Mouse (Mus musculus): ENCODE results near the gene Arhgef10l.

The Arhgef10l gene

DNA sequence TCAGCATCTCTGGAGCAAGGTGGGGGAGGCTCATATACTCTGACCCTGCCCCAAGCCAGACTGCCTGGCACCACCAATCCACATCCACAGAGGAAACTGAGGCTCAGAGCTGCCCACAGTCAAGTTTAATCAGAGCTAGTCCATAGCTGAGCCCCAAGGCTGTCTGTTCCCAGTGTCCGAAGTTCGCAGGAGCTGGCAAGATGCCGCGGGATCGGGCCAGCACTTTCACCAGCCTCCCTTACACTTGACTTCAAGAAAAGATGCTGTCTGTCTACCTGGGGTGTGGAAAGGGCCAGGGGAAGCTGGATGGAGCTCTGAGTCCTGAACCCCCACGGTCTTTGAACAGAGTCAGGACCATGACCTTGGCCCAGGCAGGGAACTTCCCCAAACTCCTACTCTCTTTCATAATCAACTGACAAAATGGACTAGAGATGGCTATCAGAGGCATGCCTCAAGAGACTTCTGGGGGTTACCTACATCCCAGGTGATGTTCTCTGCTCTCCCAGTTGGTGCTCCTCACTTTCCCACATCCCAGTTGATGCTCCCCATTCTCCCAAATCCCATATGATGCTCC is 34.4 kb downstream of the Arhgef10l start:
- no peak for DNase-seq (ENCODE audit: low read depth, low spot score)

DNA sequence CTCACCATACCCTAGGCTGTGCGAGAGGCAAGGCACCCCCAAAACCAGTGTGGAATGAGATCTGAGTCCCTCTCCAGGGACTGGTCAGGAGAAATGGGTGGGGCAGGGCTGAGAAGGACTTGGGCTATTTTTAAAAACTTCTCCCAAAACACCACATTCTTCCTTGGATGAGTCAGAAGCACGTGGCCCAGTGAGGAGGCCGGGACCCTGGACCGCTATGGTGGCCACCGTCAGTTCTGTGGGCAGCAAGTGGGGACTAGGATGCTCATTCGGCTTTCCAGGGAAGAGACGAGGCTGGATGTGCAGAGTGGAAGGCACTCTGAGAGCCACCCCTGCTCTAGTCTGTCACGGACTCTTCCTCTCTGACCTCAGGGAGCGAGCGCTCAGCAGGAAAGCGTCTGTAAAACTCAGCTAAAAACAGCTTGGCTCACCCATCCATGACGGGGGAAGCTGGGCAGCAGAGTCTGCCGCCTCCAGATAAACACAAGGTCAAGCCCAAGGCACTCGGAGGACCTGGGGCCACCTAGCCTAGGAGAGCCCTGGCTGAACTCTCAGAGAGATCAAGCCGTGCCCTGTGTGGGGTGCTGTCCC is 35.1 kb downstream of the Arhgef10l start:
- no peak for DNase-seq (ENCODE audit: low read depth, low spot score)

DNA sequence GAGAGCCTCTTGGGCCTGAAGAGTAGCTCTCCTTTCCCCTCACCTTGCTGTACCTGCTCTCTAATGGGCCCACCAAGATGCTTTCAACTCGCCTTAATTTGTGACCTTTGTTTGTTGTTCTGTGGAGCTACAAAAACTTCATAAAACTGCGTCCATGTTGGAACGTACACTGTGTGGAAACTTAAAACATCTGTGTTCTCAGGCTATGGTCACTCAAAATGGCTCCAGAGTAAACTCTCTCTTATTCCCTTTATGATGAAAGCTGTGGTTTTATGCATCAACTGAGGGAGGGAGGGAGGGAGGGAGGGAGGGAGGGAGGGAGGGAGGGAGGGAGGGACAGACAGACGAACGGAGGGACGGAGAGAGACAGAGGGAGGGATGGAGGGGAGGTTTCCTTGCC is 35.7 kb downstream of the Arhgef10l start:
- DNase-seq (ENCODE audit: low read depth, low spot score): no peak

DNA sequence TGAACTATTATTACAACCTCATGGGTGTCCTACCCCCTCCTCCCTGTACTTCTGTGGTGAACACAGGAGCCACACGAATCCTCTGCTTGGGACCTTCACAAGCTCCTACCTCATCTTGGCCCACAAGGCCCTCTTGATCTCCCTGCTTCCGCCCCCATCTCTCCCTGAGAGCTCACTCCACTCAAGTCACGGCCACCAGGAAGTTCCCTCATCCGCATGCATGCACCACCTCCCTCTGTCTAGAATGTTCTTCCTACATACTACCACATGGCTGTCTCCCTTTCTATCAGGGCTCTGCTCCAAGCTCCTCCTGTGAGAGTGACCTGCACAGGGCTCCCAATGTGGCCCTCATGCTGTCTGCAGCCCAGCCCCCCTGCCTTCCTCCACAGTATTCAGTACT is 36.8 kb downstream of the Arhgef10l start:
- DNase-seq (ENCODE audit: low read depth, low spot score): no peak

DNA sequence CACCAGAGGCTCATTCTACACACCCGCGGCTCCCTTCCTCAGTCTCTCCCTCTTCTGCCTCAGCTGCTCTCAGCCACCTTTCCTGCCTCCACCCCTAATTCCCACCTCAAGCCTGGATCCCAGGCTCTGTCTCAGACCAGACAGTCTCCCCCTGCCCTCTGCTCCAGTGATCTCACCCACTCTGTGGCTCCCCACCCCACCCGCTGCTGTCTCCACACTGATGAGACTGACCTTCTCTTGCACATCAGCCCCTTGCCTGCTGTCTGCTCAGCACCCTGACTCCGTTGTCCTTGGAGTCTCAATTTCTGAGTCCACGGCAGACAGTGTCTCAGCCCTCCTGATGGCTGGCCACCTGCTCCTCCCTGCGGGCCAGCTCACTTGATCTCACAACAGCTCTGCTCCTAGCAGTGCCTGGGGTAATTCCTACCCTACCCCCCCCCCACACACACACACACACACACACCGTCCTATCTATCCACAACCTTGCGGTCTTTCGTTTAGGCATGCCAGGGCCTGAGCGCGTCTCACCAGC is 37.3 kb downstream of the Arhgef10l start:
- no peak for DNase-seq (ENCODE audit: low read depth, low spot score)

DNA sequence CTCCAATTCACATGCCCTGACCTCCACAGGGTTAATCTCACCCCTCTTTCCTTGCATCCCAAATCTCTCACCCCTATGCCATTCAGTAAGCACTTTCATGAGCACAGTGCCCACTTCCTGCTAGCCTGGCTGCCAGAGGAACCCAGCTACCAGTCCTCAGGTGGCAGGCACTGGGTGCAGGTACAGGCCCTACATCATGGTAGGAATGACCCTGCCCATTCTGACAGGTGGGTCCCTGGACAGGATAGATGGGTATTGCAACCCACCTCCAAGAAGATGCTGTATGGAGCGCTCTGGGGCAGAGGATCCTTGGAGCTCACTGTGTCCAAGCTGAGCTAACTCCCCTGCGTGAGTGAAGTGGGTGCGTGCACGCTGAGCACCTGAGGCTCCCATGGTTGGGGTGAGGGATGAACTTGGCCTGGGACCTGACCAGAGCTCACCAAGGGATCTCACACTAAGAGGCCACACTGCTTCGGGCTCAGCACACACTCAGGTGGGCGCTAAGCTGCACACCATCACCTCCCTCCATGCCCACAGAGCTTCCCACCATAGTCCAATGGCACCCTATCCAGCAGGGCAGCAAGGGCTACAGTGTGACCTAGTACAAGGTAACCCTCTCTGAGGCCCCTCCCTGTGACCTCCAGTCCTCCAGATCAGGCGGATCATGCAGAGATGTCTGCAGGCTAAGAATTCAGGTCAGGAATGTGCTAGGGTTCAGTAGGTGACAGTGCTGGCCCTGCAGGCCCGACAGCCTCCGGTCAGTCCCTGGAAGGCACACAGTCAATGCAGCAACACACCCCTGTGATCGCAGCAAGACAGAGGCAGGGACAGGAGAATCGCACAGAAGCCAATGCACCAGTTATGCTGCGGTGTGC is 39.9 kb downstream of the Arhgef10l start:
- no peak for DNase-seq (ENCODE audit: low read depth, low spot score)

DNA sequence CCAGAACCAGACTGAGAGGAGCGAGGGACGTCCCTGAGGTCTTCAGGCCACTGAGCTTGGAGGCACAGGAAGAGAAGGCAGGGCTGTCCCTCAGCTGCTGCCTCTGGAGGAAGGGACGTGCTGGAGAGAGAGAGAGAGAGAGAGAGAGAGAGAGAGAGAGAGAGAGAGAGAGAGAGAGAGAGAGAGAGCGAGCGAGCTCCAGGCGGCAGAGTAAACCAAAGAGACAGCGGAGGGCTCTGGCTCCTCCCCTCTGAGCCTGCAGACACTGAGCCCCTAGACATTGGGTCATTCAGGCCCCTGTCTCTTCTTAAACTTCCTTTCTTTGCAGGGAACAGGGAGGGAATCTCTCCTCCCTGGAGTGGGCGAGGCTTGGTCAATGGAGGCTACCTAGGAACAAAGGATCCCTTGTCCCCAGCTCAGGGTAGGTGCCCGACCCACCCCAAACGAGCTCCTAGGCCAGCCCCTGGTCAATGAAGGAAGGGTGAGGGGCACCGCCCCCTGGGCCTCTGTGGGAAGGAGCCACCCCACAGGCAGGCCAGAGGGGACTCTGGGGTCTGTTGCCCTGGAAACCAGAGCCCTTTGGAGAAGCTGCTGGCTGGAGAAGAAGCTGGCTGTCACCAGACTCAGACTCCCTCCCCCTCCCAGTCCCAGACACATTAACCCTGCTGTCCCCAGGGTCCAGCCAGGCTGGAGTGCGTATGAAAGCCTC is 41.2 kb downstream of the Arhgef10l start:
- DNase-seq (ENCODE audit: low read depth, low spot score): no peak

DNA sequence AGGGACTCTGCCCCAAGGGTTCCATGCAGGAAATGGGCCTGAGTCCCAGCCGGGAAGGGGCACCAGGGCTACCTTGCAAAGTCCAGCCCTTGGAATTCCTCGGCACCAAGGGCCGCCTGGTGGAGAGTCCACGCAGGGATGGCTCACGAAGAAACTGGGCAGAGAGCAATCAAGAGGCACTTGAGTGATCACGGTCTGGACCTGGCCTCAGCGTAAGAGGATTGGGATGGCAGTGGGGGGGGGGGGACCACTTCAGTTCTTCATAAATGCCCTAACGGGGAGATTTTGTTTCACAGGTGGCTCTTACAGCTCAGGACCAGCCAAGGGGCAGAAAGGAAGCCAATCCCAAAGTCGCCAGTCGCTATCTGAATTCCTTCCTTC is 41.7 kb downstream of the Arhgef10l start:
- no peak for DNase-seq (ENCODE audit: low read depth, low spot score)

DNA sequence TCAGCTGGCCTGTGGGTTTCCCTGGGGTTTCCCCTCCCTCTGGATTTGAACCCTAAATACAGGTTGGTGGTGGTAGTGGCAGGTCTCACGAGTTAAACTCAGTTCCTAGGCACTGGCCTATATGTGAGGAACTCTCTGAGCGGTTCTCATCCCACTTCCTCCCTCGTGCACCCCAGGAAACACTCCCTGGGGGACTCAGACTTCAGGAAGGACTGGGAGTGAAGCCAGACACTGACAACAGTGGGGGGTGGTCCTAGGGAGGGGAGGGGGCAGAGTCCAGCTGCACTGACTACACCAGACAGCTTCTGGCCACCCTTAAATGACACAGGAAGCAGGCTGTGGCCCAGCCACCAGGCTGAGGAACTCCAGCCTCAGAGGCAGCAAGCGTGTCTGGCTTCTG is 43.0 kb downstream of the Arhgef10l start:
- no peak for DNase-seq (ENCODE audit: low read depth, low spot score)

DNA sequence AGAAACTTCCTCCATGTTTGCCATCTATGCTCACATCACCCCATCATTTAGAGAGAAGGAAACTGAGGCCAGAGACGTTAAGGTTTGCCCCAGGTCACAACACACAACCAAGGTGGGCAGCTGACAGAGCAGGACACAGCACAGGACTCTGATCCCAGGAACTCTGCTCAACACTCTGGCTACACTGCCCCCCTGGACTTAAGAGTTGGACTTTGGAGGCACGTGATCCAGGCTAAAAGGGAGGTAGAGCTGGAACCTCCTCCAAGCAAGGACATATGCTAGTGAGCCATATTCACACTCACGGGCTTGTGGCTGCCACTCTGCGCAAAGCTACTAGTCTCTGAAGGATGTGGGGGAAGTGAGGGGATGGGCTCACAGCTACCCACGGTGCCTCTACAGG is 45.3 kb downstream of the Arhgef10l start:
- DNase-seq (ENCODE audit: low read depth, low spot score): no peak

DNA sequence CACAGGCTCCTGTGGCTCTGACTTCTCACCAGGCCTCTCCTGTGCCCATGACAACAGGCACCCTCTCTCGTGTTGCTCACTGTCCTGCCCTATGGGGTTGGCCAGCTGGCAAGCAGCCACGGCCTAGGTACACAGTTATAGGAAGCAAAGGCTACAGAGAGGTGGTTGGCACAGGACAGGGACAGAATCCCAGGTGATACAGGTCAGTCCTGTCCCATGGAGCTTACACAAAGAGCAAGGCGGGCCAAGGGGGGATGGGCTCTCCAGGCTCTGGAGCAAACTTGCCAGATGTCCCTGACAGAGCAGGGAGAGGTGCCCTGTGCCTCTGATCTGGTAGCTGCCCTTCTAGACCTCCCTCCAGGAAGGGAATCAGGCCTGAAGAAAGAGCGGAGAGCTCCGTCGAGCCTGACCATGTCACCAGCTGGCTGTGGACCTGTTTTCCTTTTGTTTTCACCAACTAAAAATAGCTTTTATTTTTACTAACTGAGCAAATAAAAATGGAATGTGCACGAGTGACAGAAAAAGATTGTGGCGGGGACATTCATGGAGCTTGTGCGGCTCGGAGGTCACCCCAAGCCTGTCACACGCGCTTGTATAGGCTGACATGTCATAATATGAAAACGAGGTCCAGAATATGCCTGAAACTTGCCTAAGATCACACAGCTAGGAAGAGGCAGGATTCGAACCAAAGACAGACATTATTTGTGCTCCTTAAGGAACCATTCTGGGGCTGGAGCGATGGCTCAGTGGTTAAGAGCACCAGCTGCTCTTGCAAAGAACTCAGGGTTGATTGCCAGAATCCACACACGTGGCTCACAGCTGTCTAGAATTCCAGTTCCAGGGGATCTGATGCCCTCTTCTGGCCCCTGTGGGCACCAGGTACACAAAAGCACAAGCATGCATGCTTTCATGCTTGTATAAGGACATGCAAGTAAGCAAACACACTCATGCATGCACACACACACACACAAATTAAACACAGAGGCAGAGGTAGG is 48.1 kb downstream of the Arhgef10l start:
- DNase-seq (ENCODE audit: low read depth, low spot score): no peak

DNA sequence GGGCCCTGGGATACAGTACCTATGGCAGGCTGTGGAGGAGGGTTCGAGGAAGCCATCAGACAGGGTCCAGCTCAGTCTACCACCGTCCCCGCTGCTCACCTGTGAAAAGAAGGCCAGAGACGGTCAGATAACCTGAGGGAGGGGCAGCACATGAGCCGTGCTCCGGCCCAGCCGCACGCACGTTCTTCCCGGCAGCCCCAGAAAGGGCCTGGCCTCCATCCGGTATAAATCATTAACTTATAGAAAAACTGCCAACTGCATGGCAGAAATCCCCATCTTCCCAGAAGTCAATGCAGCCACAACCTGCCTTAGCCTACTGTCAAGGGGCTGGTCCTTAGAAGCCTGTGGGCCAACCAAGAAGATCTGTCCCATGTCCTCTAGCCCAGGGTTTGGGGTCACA is 48.9 kb downstream of the Arhgef10l start:
- no peak for DNase-seq (ENCODE audit: low read depth, low spot score)

DNA sequence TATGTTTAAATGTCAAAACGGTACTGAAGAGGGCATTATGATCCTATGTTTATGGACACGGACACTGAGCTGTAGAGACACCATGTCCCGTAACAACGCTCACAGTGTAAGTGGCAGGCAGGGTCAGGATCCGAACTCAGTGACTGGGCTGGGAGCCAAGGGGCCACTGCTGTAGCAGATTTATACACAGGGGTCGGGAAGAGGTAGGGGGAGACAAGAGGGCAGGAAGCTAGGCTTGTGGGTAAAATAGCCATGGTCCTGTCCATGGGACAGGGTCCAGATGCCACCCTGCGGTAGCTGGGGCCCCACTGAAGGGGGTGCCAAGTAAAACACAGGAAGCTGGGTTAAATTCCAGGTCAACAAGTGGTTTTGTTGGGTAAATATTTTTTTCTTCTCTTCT is 49.6 kb downstream of the Arhgef10l start:
- DNase-seq (ENCODE audit: low read depth, low spot score): no peak

DNA sequence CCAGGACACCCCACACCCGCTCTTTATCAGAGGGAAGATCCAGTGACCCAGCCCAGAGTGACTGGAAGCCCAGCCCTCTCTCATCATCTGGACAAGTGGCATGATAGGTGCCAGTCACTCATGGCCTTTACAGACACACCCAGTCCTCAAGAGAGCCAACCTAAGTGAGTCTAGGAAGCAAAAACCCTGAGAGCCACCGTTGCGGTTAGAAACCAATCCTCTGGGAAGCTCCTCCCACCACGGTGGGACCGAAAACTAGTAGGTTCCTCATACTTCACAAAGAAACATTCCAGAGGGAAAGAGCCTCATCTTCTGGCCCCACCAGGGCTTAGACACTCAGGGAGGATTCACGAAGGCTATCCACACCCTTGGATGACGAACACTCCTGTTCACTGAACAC is 50.0 kb downstream of the Arhgef10l start:
- no peak for DNase-seq (ENCODE audit: low read depth, low spot score)

DNA sequence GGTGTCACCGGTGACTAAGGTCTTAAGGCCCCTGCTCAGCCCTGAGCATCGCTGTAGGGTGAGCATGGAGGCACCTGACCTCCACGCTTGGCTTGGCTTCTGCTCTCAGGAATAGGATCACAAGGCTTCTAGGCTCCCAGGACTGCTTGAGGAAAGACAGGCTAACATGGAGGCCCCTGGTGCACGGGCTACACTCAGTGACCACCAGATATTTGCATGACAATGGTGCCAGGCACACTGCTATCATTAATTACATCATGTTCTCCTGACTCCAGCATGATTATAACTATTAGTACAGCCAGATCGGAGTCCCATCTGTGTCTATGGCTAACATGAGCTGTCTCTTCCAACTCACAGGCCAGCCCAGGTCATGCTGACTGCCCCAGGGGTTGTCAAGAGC is 51.3 kb downstream of the Arhgef10l start:
- no peak for DNase-seq (ENCODE audit: low read depth, low spot score)

DNA sequence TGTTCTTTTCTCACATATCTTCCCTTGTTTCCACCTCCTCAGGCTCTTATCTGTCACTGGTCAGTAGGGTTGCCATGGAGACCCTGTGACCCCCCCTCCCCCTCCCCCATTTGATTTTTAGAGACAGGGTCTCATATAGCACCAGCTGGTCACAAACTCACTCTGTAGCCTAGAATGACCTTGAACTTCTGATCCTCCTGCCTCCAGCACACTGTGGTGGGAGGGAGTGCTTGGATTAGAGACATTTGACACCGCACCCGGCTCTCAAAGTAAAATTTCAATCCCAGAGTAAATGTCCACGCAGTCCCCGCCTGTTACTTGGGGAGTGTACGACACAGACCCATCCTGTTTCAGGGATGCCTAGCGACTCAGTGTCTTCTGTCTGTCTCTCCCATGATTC is 51.7 kb downstream of the Arhgef10l start:
- no peak for DNase-seq (ENCODE audit: low read depth, low spot score)

DNA sequence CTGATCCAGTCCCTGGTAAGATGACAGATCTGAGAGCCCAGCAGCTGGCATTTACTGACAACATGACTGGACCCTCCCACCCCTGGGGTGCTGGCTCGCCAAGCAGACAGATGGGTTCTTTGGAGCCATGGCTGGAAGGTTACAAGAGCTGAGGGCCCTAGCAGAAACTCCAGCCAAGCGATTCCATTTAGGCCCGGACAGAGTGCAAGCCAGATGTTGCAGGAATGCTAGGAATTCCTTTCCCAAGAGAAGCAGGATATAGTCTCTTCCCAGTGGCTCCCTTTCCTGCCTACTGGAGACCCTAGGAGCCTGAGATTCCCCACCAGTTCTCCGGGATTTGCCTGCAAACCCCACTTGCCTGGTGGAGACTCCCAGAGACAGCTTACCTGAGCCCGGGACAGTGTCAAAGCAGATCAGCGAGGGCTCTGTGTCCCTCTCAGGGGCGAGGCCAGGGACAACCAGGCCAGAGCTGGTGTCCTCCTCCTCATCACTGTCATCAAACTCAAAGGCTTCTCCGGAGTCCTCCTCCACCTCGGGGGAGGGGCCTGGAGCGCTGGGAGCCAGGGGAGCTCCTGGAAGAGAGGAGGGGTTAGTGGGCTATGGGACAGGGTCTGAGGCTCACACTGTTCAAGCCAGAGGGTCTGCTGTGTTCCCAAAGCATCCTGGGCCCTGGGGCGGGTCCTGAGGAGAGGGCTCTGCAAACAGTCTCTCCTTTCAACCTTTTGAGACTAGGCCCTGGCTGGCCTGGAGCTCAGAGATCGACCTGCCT is 54.8 kb downstream of the Arhgef10l start:
- DNase-seq (ENCODE audit: low read depth, low spot score): no peak

DNA sequence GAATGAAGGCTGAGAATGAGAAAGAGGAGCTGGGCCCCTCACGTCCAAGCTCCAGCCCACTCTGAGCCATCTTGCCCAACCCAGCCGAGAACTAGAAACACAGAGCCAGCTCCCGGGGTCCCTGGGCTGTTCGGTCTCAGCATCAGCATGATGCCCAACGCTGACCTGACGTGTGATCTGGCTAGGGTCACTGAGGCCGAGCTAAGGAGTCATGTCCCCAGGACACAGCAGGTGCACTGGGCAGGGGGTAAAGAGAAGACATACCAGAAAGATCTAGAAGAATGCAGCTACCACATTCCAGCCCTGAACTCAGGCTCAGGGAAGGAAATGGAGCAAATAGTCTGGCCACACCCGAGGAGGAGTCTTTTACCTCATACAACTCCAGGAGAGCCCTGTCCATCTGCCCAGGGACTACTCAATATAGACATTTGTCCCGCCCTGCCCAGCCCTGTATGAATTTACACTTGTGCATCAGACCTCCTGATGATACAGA is 57.5 kb downstream of the Arhgef10l start:
- no peak for DNase-seq (ENCODE audit: low read depth, low spot score)

DNA sequence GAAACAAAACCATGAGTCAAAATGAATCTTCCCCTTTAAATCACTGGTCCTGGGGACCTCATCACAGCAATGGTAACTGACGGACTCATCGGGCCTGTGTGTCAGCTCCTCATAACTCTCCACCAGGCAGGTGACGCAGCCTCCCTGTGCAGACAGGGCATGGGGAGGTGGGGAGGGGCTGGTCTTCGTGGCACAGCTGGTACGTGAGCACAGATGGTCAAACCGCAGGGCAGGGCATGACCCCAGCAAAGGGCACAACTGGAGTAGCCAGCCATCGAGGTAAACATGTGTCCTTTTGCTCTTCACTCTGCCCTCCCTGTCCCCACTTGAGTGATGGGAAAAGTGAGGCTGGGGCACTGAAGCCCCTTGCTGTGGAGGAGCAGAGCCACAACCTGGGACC is 59.0 kb downstream of the Arhgef10l start:
- no peak for DNase-seq (ENCODE audit: low read depth, low spot score)

DNA sequence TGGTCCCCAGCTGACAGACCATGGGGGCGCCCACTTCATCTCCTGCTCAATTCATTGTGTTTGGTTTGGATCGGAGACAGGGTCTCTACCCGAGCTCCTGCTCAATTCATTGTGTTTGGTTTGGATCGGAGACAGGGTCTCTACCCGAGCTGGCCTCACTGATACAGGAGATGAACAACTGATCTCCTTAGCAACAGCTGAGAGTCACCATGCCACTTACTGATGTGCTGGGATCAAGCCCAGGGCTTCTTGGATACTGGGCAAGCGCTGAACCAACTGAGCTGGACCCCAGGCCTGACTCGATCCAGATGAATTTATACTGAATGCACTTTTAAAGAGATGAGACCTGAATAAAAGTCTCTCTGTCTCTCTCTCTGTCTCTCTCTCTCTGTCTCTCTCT is 59.6 kb downstream of the Arhgef10l start:
- DNase-seq (ENCODE audit: low read depth, low spot score): no peak

Data from telencephalon, adult 2 months (tissue).